Mouse (Mus musculus) stomach, embryonic 16.5 days (tissue): ENCODE measurements at regions not wholly inside any gene's neighbourhood (a gene's known extent, or its start where the extent isn't known, plus 50 kb on each side); places are given as distances from the start of the nearest gene placed in this dataset.

Experiments
- ATAC-seq: fragments of 200-750 bp; cut with Nextera tagmentation; 2 replicates; pipeline ENCODE4 v1.8.0; 2017; ENCODE audit warnings: moderate number of reproducible peaks, moderate TSS enrichment; ENCODE audit not compliant: insufficient read depth, low FRiP score
- H3K27ac ChIP-seq: fragments of 300-500 bp; sonication (generic); 2 replicates; pipeline ENCODE4 v1.5.1; 2014; ENCODE audit warnings: low read length
- H3K27me3 ChIP-seq: fragments of 300-500 bp; sonication (generic); 2 replicates; pipeline ENCODE4 v1.6.1; 2014; ENCODE audit warnings: low read length, control low read depth, mixed read lengths; ENCODE audit not compliant: control insufficient read depth, insufficient read depth
- H3K36me3 ChIP-seq: fragments of 300-500 bp; sonication (generic); 2 replicates; pipeline ENCODE4 v1.6.1; 2014; ENCODE audit warnings: low read length; ENCODE audit not compliant: control insufficient read depth, insufficient read depth
- H3K4me1 ChIP-seq: fragments of 300-500 bp; sonication (generic); 2 replicates; pipeline ENCODE4 v1.6.1; 2014; ENCODE audit warnings: low read length, control low read depth, mixed read lengths; ENCODE audit not compliant: control insufficient read depth, insufficient read depth
- H3K4me2 ChIP-seq: fragments of 300-500 bp; sonication (generic); 2 replicates; pipeline ENCODE4 v1.6.1; 2014; ENCODE audit warnings: low read depth, low read length, mixed read lengths
- H3K4me3 ChIP-seq: fragments of 300-500 bp; sonication (generic); replicated peaks from 2 replicates; pipeline ENCODE4 v1.5.1; 2014; ENCODE audit warnings: mild to moderate bottlenecking, low read length
- H3K9ac ChIP-seq: fragments of 300-500 bp; sonication (generic); 2 replicates; pipeline ENCODE4 v1.6.1; 2014; ENCODE audit warnings: low read length
- H3K9me3 ChIP-seq: fragments of 300-500 bp; sonication (generic); replicated peaks from 2 replicates; pipeline ENCODE4 v1.6.1; 2016; ENCODE audit warnings: low read length, control low read depth; ENCODE audit not compliant: control insufficient read depth
- WGBS: fragments of 180-500 bp; shearing (Covaris S2); extraction: QIAGEN DNeasy Blood & Tissue Kit; methylation state at CpG from one replicate; pipeline ENCODE4 v1.1.7; 2014; 5-methylcytosine and 5-hydroxymethylcytosine counted together

DNA sequence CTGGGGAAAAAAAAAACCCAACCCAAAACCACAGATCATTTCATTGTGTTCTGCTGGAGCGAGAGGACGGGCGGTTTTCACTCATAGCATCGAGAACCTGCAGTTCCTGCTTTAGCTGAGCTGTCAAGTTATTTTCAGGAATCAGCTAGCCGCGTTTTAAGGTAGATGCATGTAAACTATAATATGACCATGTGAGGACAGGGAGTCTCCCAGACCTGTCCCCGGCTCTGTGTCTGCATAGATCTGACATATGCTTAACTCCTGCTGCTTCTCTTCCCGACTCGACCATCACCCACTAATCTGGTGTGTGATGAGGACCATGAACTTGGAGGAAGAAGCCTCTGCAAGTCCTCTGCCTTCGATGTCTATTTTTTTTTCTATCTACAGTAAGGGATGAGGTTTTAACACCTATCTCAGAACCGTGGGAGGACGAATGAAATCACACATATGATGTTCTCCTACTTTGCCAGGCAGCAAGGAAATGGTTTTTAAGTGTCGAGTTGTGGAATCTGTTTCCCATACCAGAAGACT is 128.5 kb downstream of the Gm10260 start:
- WGBS, result 72% methylated on average over 13 of the region's 13 CpGs
- no peak overlapping the region for H3K4me3 ChIP-seq
- no peaks in the 10 kb centered on the region for H3K27me3 ChIP-seq
- H3K9me3 ChIP-seq, result no peaks in the 10 kb centered on the region
- no peak for ATAC-seq
- H3K9ac ChIP-seq, result no peak overlapping the region
- no peak overlapping the region for H3K27ac ChIP-seq
- no peaks in the 10 kb centered on the region for H3K36me3 ChIP-seq
- no peak overlapping the region for H3K4me2 ChIP-seq
- 0 out of 2 replicates have a peak, but pooled peaks cover 7% of the 10 kb centered on the region for H3K4me1 ChIP-seq

DNA sequence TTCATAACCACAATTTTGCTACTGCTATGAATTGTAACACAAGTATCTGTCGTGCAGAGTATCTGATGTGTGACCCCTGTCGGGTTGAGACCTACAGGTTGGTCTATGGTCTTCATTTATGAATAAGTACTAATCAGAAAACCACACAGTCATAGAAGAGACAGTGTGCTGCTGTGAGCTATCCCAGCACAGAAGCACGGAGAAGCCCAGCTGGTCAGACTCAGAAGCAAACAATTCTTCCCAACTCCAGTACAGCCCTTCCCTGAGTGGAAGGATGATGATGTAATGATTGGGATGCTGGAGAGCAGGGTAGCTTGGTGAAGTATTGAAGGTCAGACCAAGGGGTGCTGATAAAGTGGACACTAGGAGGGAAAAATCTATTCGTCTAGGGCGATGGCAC is 129.5 kb downstream of the Gm10260 start:
- WGBS, result 77% methylated on average over 5 of the region's 5 CpGs
- 0 out of 2 replicates have a peak, but pooled peaks cover 7% of the 10 kb centered on the region for H3K4me1 ChIP-seq
- ATAC-seq, result no peak
- no peaks in the 10 kb centered on the region for H3K27me3 ChIP-seq
- H3K4me3 ChIP-seq, result no peak overlapping the region
- H3K9me3 ChIP-seq, result no peaks in the 10 kb centered on the region
- no peak overlapping the region for H3K4me2 ChIP-seq
- H3K27ac ChIP-seq, result no peak overlapping the region
- no peaks in the 10 kb centered on the region for H3K36me3 ChIP-seq
- H3K9ac ChIP-seq, result no peak overlapping the region

- no peak for ATAC-seq
- Histone ChIP-seq H3K27me3 (no peaks in the 10 kb centered on the region), H3K9ac (no peak overlapping the region), H3K27ac (no peak overlapping the region), H3K9me3 (no peaks in the 10 kb centered on the region), H3K4me3 (no peak overlapping the region), H3K4me2 (no peak overlapping the region), H3K36me3 (no peaks in the 10 kb centered on the region), H3K4me1 (0 out of 2 replicates have a peak, but pooled peaks cover 7% of the 10 kb centered on the region)
- WGBS, result 75% methylated on average over 7 of the region's 7 CpGs
Observed at GRCm38 (mm10) chr13:97628608-97629007, 131.8 kb downstream of the Gm10260 start.

DNA sequence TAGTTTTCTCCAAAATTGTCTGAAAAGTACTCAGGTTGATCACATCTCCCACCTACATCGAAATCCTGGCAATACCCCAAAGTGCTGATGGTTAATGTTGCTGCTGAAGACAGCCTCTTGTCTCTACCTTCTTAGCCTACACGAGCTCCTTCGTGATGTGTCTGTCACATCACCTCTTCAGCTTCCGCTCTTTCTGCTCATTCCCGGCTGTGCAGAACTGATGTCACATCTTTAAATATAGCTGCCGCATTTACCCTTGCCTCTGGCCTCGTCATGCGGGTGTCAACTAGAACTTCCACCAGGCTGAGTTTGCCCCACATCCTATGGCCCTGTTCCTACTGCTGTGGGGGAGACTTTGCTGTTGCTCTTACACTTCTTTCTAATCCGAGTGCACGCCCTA is 133.2 kb downstream of the Gm10260 start:
- H3K4me1 ChIP-seq, result no peaks in the 10 kb centered on the region
- H3K4me2 ChIP-seq, result no peak overlapping the region
- H3K36me3 ChIP-seq, result no peaks in the 10 kb centered on the region
- no peak overlapping the region for H3K4me3 ChIP-seq
- WGBS, result 84% methylated on average over 10 of the region's 10 CpGs
- no peak overlapping the region for H3K9ac ChIP-seq
- H3K27ac ChIP-seq, result no peak overlapping the region
- H3K27me3 ChIP-seq, result no peaks in the 10 kb centered on the region
- no peaks in the 10 kb centered on the region for H3K9me3 ChIP-seq
- ATAC-seq, result no peak

DNA sequence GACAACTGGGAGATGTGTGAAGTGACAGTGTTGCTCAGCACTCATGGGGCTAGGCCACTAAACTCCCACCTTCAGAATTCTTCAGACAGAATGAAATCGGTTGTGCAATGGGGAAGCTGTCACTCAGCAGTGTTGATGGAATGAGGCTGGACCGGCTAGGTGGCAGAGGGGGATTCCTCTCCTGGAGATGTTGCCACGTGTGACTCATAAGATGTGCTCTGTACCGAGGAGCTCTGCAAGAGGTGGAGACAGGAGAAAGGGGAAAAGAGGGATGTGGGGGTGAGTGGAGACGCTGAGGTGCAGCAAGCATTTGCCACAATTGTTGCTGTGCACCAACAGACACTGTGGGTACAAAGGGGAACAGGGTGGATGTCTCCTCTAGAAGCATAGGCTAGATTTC is 133.6 kb downstream of the Gm10260 start:
- ATAC-seq, result peak; percentile 56; the same call in 1 of the 2 replicates
- WGBS, result 48% methylated on average over 5 of the region's 5 CpGs
- Histone ChIP-seq H3K4me3 (no peak overlapping the region), H3K4me1 (no peaks in the 10 kb centered on the region), H3K9ac (no peak overlapping the region), H3K9me3 (no peaks in the 10 kb centered on the region), H3K27ac (no peak overlapping the region), H3K36me3 (no peaks in the 10 kb centered on the region), H3K4me2 (no peak overlapping the region), H3K27me3 (no peaks in the 10 kb centered on the region)

- H3K4me3 ChIP-seq, result no peak overlapping the region
- no peak overlapping the region for H3K4me2 ChIP-seq
- no peak overlapping the region for H3K9ac ChIP-seq
- no peaks in the 10 kb centered on the region for H3K4me1 ChIP-seq
- H3K27me3 ChIP-seq, result no peaks in the 10 kb centered on the region
- H3K9me3 ChIP-seq, result no peaks in the 10 kb centered on the region
- H3K27ac ChIP-seq, result no peak overlapping the region
- WGBS, result 76% methylated on average over 5 of the region's 5 CpGs
- ATAC-seq, result no peak
- H3K36me3 ChIP-seq, result no peaks in the 10 kb centered on the region
Observed at GRCm38 (mm10) chr13:97626116-97626515, 134.3 kb downstream of the Gm10260 start.

GRCm38 (mm10) chr13:97625391-97625790 is 135.0 kb downstream of the Gm10260 start:
- Histone ChIP-seq H3K4me3 (no peak overlapping the region), H3K9ac (no peak overlapping the region), H3K27ac (no peak overlapping the region), H3K27me3 (no peaks in the 10 kb centered on the region), H3K4me1 (no peaks in the 10 kb centered on the region), H3K9me3 (no peaks in the 10 kb centered on the region), H3K36me3 (no peaks in the 10 kb centered on the region), H3K4me2 (no peak overlapping the region)
- ATAC-seq, result no peak
- 59% methylated on average over 4 of the region's 4 CpGs for WGBS

DNA sequence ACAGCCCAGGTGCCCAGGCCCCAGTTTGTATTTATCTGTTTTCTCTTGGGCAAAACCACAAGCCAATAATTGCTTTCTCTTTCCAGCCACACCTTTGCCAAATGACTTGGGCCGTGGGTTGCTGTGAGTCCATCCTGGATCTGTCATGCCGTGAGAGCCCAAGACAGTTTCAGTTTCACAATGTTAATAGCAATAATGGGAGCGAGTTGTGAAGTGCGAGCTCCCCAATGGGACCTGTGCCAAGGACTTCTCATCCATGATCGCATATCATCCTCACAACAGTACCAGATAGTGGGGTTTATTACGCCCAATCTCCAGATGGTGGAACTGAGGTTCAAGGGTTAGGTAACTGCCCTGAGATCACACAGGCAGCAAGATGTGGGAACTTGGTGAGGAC is 142.2 kb downstream of the Gm10260 start:
- no peak overlapping the region for H3K9ac ChIP-seq
- WGBS, result 56% methylated on average over 6 of the region's 6 CpGs
- no peaks in the 10 kb centered on the region for H3K36me3 ChIP-seq
- H3K4me2 ChIP-seq, result no peak overlapping the region
- peak overlapping the region; percentile 77 for H3K27ac ChIP-seq
- ATAC-seq, result 0 out of 2 replicates have a peak, but pooled peaks have one; percentile 22
- peaks cover 16% of the 10 kb centered on the region for H3K4me1 ChIP-seq
- no peak overlapping the region for H3K4me3 ChIP-seq
- no peaks in the 10 kb centered on the region for H3K9me3 ChIP-seq
- no peaks in the 10 kb centered on the region for H3K27me3 ChIP-seq

GRCm38 (mm10) chr13:97617511-97618189 is 142.8 kb downstream of the Gm10260 start:
- Histone ChIP-seq H3K4me3 (no peak overlapping the region), H3K36me3 (no peaks in the 10 kb centered on the region), H3K9ac (no peak overlapping the region), H3K27me3 (no peaks in the 10 kb centered on the region), H3K27ac (peak overlapping the region; percentile 77), H3K4me1 (peaks cover 16% of the 10 kb centered on the region), H3K4me2 (no peak overlapping the region; the same call in 1 of the 2 replicates), H3K9me3 (no peaks in the 10 kb centered on the region)
- 26% methylated on average over 13 of the region's 13 CpGs for WGBS
- ATAC-seq, result peak; percentile 84
